Mouse (Mus musculus) gastrocnemius, postnatal 10 days (tissue): ENCODE measurements around the gene Zfp526. TPM values are rescaled to one million over a fixed set of nuclear protein-coding genes. Genes with fewer than 3 reads are reported as not detected.

ENCODE experiments used
- DNase-seq: peaks from one replicate; pipeline ENCODE4 v3.0.0; 2021; ENCODE audit warnings: mixed read lengths
- total RNA-seq, 2 experiments: library from RNA; stranded (reverse); gene quantifications; 2 replicates each; pipeline ENCODE4 v1.2.3; 2021

Zfp526 gene
- total RNA-seq, 2 experiments from 2014 or later = 6.2 to 8.5 TPM

DNA sequence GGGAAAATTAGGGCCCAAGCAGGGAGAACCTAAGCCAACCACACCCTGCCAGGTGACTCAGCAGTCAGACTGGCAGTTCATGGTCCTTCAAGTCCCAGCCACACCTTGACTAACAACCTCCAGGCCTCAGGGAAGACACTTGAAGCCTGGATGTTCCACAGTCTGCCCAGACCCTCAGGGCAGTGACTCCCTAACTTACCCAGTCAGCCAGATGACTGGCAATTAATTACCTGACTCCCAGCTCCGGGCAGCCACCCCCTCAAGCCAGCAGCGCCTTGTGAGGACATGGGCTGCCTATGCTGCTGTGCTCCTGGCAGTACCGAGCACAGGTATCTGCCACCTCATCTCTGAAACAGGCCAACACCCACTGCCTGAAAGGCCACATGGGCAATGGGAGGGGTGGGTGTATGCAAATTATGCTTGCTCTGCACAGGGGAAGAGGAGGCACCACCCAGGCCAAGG lies 12.0 kb upstream of the Zfp526 start:
- DNase-seq = no peak

DNA sequence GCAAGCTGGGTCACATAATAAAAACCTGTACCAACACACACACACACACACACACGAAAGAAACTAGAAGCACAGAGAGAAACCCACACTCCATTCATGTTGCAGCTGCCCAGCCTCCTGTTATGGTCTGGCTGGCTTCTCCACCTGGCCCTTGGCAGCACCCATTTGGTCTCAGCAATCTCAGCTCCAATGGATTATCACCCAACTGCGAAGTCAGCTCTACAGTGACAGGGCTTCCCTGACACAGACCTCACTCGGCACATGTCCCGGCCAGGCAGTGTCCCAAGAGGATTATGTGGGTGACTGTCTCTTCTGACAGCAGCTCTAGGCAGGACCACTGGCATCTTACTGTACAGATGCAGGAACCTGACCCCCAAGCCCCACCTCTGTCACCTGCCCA lies 10.7 kb upstream of the Zfp526 start:
- DNase-seq = peak; percentile 82

DNA sequence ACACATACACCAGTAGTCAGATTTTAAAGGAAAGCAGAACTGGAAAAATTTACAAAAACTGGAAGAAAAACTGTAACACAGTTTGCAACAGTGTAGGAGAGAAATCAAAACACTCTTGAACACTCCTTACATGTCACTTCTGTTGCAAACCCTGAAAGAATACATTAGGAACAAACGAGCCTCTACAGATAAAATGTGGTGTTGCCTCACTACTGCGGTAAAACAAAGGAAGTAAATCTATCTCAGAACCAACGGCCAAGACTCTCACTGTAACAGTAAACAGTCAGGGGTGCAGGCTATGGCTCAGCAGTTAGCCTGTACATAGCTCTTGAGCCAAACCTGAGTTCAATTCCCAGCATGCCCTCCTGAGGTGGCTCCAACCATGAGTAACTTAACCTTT lies 8.1 kb upstream of the Zfp526 start:
- DNase-seq = no peak

DNA sequence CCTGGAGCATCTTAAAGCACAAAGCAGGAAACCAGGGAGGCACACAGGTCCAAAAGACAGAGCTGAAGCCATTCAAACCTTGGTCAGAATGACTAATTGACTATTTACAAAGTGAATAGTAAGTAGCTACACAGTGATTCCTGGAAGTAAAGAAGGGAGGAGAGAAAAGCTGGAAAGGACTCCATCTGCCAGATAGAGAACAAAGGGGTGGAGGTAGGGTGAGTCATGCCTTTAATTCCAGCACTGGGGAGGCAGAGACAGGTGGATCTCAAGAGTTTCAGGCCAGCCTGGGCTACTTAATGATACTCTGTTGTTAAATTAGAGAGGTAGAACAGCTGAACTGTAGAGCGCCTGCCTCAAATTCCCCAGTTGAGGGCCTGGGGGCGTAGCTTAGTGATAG lies 7.1 kb upstream of the Zfp526 start:
- DNase-seq = no peak

DNA sequence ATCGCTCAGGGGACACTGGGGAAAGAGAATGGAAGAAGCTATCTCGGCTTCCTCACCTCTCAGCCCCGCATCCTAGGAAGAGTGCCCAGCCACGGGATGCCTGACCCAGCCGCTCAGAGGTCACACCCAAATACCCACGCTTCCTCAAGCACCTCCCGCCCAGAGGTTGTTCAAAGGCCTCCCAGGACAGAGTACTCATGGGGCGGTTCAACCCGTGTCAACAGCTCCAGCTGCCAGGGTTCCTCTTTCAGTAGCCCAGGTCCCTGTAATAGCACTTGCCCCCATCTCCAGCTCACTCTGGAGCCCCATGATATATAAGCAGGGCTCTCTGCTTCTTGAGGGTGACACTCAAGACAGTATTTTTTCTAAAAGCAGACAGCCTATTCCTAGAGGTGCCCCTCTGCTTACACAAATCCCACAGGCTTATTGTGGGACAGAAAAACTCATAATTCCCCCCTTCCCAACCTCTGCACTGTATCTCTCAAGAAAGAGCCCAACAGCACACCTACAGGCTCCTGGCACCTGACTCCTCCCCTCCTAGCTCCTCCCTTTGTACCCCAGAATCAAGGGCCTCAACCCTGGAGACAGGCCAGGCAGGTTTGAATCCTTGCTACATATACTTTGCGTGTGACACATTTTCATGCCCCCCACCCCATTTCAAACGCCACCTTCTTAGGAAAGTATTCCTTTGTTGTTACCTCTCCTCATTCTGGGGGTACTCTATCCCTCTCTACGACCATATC lies 3.4 kb upstream of the Zfp526 start:
- no peak for DNase-seq

DNA sequence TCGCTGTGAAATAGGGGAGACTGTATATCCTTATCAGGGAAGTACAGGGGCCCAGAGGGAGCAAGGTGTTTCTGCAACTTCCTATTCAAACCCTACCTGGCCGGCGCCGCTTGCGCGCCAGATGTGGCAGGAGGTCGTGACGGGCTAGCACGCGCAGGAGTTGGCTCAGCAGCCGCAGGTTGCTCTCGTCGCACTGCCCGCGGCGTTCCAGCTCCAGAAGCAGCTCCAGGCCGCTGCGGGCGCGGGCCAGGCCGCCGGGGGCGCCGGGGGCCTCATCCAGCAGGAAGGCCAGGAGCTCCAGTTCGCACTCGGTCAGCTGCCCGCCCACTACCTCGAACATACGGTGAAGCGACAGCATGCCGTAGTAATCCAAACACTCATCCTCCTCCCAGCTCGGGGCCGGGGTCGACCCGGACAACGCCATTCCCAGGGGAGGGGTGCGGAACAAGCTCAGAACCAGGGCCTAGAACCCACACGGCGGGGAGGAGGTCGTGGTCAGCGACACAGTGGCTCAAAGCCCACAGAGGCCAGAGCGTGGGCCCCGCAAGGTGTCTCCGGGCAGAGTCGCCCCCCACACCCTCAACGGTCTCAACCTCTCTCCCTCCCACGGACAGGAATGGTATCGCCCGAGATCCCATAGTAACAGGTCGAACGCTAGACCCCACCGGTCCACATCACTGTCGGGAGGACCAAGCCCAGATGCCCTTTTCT lies 2.4 kb upstream of the Zfp526 start:
- peak; percentile 45 for DNase-seq

DNA sequence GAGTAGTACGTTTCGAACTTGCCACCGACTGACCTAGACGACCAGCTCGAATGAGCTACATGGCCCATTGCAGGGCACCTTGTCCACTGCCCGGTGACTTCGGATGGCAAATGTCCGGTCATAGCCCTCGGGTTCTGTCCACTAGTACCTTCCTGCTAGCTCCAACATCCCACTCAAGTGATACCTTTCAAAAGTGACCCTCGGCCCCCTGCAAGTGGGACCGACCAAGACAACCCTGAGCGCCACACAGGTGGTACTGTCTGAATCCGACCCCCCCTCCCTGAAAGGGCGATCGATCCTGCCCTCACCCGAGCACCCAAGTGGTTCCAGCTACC lies 1.8 kb upstream of the Zfp526 start:
- DNase-seq = no peak

DNA sequence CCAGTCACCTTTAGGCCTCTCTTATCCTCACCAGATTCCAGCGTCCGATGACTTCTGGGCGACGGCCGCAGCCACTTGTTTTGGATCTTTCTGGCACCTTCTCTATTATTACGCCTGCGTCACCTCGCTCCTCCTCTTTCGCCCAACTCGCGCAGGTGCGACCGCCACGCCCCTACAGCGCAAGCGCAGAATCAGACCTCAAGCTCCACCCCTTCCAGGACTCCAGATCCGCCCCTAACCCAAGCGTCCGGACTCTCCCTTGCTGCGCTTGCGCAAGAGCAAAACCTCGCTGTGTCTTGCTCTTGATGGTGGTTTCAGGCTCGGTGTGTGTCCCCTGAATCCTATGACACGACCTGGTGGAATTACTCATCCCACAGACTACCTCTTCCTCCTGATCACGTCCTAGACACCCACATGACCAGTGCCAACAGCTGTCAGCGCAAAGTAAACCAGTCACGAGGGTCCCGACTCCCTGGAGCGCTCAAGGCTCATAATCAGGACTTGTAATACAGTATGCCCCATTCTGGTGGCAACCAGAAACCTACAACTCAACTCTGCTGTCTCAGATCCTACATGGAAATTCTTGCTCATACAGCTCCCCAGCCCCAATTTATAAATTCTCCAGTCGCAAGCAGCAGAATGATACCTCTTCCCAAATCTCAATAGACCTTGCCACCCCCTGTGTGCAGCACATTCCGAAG lies 1.3 kb upstream of the Zfp526 start:
- DNase-seq = peak; percentile 86

DNA sequence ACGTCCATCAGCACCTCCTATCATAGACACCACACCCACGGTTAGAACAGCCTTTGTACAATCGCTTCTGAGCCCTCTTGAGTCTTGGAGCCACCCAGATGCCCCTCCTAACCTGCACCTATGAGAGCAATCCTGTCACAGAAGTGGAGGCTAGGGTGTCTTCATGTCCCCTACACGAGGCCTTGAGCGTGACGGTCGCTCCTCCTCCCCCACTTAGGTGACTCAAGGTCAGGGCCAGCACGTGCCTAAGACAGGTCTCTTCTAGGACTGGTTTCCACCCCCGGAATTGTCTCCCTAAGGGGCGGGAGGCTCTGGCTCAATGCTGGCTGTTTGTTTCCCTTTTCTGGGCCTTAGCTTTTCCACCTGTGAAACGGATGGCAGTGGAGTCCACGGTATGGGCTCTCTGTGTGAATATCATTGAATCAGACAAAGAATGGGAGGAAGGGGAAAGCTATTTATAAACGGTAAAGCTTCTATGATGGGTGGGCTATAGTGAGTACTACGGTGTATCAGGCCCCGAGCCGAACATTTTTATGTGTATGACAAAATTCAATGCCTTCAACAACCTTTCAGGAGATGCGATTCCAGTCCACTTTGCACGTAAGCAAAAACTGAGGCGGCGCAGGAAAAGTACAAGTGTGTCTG lies 646 bp upstream of the Zfp526 start, which contains the start of gene Dedd2:
Gene Dedd2 (minus strand): TSS at position 159 of the 645 bp plus-strand sequence.
- DNase-seq = no peak

DNA sequence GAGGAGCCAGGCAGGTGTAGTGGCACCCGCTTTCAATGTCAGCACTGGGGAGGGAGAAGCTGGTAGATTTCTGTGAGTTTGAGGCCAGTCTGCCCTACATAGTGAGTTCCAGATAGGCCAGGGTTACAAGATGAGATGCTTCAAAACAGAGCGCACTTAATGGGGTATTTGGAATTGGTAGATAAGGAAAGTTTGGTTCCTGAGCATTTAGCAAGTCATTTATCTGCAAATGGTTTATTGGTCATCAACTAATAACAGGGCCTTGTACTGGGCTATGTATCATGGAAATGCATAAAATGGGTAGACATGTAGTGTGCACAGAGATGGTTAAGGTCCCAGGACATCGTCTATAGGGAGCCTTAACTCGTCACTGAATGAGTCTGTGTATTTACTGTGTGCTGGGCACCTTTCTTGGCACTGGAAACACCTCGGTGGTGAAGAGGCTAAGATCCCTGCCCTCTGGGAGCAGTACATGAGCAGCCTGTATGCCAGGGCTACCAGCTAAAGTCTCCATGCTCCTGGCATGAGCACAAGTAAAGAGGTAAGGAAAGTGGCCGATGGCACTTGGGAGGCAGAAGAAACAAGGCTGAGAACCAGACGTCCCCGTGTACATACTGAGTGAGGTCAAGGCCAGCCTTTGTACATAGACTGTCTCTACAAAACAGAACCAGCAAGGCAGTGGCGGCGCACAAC lies 1.2 kb downstream of the Zfp526 start:
- DNase-seq = no peak

DNA sequence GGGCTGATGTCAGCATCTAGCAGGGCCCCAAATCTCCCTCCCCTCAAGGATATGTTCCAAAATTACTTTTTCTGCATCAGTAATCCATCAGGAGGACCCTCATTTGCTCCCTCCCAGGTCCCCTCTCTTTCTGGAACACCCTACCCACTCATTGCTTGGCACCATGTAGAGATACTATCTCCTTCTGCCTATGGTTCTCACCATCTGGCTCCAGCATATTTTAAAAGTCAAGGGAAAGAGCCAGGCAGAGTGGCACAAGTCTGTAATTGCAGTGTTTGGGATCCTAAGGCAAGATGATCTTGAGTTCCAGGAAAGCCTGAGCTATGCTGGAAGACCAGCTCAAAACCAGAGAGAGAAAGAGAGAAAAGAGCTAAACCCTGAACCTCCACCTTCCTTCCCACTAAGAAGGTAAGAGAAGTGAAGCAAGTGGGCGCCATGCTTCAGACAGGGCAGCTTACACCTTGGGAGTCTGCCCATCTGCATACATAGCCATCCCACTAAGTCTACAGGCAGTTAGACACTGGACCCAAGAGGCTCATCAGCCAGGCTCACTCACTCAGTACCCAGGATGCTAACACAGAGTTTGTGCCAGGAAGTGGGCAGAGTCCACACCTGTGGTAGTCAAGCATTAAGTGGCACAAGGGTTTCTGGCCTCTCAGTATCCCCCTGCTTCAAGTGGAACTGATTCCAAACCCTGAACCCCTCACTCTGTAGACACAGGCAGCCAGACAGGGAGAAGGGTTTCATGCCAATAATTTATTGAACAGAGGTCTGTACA lies 6.5 kb downstream of the Zfp526 start:
- DNase-seq = no peak

DNA sequence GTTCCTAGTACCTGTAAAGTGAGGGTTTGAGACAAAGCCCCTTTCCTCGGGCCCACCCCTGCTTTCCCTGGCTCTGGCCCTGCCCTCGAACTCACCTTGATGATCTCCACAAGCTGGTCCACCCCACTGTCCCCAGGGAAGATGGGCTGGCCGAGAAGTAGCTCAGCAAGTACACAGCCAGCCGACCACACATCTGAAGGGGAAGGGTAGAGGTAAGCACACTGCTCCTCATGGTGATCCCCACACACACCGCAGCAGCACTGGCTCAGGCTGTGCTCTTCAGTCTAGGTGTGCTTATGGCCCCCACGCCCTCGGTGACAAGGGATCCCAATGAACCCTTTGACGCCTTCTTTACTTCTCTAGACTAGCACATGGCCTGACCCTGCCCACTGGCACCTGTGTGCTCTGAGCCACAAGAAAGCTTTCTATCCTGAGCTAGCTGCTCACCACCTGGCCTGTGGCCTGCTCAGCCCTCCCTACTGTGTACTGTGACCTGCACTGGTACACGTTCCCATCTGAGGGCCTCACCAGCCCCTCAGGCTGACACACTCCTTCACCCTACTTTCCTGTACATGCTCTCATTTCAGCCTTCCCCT lies 9.6 kb downstream of the Zfp526 start:
- no peak for DNase-seq

DNA sequence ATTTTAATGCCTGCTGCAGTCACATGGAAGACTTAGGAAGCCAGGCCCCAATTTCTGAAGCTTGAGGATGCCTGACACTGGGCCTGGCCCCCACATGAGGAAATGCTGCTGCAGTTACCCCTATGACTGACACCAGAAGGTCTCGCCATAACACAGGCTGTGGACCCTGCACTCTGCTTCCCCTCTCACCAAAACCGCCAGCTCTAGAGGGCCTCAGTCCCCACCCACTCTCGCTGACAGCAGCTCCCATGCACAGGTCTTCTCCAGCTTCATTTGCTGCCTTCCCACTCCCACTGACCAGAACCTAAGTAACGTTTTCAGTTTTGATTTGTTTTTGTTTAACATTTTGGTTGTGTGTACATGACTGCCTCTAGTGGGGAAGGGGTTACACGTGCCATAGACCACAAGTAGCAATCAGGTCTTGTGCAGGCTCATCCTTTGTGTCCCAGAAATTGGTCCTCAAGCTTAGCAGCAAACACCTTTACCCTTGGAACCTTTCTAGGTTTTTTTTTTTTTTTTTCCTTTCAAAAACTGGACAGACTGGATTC lies 10.9 kb downstream of the Zfp526 start:
- DNase-seq = no peak

DNA sequence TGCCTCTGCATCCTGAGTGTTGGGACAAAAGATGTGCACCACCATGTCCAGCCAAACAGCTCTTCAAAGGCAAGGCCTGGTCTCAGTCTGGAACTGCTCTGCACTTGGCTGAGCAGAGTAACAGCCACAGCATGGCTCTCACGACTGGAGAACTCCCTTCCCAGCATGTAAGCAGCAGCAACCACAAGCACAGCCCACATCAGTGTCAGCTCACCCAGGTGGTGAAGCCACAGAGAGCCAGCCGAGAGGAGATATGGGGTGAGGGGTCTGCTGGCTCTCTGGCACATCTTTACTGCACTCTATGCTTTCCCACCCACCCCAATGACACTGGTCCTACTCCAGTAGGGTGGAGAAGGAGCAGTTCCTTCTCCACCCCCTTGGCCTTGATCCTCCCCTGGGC lies 11.8 kb downstream of the Zfp526 start:
- DNase-seq = no peak

DNA sequence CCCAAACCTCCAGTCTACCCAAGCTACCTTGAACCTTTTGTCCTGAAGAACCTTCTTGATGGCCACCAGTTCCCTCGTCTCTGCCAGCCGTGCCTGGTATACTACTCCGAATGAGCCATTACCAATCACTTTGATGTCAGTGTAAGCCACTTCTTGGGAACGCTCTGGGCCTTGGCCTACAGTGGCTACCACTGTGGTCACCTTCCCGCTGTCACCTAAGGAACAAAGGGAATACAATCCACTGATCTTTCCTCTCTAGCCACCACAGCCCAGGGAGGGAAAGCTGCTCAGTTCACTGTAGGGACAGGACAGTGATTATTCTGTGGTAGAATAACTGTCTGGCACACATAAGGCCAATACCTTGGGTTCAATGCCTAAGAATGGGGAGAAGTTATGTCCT lies 14.3 kb downstream of the Zfp526 start:
- no peak for DNase-seq

DNA sequence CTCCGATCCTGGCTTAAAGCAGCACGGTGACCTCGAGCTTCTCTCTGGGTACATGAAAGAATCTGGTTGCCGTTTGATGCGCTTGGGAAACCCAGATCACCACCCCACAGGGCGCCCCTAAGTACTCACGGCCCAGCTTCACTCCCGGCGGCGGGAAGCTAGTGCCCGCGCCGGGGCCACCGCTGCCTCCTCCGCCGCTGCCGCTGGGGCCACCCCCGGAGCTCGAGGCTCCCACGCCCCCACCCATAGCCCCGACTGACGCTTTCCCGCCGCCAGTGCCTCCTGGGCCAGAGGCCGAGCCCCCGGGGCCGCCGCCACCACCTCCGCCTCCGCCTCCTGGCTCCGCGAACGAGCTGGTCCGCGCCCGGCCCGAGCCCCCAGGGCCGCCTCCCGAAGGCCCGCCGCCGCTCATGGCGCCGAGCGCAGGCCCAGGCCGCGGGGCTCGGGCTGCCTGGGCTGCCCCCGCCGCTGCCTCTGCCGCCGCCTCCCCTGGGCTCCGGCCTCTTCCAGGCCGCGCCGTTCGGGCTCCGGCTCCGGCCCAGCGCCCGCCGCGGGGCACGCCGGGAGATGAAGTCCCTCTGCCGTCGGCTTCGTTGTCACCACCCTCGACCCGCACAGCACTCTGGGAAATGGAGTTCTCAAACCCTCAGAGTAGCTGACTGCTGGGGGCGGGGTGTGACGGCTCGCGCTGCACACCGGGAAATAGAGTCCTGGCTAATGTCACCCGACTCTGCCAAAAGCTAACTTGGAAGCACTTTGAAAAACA lies 16.2 kb downstream of the Zfp526 start, which contains the start of gene Gsk3a:
Gene Gsk3a (minus strand): TSS at position 603 of the 766 bp plus-strand sequence.
- peak; percentile 95 for DNase-seq

DNA sequence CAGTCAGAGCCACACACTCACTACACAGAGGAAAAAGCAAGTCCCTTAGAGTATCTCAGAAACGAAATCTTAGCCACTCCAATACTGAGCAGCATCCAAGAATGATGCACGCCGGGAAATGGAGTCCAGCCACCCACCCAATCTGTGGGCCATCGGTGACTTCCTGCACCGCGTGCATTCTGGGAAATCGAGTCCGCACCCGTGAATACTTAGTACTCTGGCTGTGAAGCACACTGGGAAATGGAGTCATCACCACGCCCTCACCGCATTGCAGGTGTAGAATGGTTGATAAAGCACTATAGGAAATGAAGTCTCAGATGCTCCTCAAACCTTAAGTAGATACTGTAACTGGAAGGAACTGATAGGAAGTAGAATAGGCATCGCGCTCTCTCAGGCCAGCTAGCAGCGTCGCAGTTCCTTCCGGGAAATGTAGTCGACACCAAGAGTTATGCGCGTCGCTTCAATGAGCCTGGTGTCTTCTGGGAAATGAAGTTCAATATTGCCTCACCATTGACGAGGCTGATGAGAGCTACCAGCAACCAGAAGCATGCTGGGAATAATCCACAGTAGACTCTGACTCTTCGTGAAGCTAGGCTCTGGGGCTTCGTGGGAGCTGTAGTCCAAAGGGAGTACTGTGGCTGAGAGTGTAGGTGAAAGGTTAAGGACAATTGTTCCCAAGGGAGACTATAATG lies 16.9 kb downstream of the Zfp526 start:
- DNase-seq = peak; percentile 79

DNA sequence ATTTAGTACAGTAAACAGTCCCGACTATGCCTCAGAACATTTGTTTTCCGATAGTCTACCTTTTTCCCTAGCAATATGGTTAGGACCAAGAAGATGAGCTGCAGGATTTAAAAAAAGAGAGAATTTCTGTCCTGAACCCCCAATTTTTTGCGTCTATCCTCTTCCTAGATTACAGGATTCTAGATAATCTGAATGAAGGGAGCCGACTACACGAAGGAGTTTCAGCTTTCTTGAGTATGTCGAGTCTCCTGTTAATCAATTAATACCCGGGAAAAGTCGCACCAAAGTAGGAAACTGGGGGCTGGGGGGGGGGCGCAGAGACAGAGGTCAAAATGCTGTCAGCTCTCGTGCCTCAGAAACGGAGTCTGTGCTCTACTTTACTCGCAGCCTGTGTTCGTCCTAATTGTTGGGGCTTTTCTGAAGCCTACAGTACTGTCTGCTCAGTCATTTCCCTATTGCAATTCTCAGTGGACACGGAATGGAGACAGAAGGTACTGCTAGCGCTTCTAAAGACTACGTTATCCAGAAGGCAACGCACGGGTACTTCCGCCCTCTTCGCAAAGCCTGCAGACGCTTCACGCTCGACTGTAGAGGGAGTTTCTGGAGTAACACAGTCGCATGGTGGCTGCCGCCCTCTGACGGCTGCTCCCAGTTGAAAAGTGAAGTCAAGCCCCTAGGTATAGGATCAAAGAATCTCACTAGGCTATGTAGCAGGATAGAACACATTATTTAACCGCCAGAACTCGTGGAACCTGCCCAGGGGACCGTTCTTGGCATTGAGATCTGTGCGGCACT lies 17.8 kb downstream of the Zfp526 start:
- DNase-seq = peak; percentile 66
